8 mouse cellular contexts compared by ENCODE assay signal in the genomic region with DNA sequence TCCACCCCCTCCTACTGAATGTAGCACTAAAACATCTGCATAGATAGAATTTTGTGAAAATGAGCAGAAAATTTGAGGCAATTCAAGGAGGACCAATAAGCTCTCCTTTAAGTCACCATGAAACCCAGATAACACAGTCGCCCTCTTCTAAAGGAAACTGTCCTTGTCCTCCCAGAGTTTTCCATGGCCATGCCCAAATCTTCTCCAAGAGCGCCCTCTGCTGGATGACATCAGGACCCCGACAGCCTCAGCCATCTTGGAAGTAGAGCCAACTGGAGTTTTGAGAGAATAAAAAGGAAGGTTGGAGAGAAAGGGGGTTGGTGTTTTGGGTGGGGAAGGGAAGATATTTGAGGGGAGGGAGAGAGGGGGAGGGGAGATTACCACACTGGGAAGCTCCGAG.
A peak's percentile ranks its signal among the peaks of the same experiment; 100 is the strongest.
DNase-seq lines count a peak whose midpoint lies in the region; ATAC-seq lines count a peak whose summit lies in the region.

No protein-coding gene starts in this region.

- peak; percentile 95 for DNase-seq in intestine, embryonic 14.5 days (ENCODE audit: low spot score)
- peak; percentile 95 to 98 for DNase-seq in cerebellum, postnatal 10 days
- peak; percentile 81 to 87 for DNase-seq in frontal cortex, postnatal 36 days (ENCODE audit: low spot score in 2 of 2)
- DNase-seq in limb, embryonic 10.5 days (ENCODE audit: low spot score): peak; percentile 90
- peak; percentile 50 to 80 for DNase-seq in spleen, postnatal 10 days (ENCODE audit: low spot score in 2 of 2)

- no peaks in the 10 kb centered on the region for H3K36me3 ChIP-seq in intestine, embryonic 14.5 days (ENCODE audit: control insufficient read depth, insufficient read depth, low read length)
- no peaks in the 10 kb centered on the region for H3K36me3 ChIP-seq in intestine, embryonic 16.5 days (ENCODE audit: control insufficient read depth, insufficient read depth, low read length)
- no peaks in the 10 kb centered on the region for H3K36me3 ChIP-seq in limb, embryonic 10.5 days

- H3K4me2 ChIP-seq in intestine, embryonic 14.5 days (ENCODE audit: low read length): no peak overlapping the region
- no peak overlapping the region for H3K4me2 ChIP-seq in intestine, embryonic 16.5 days (ENCODE audit: low read depth, low read length)

- 20% methylated on average over 4 of the region's 4 CpGs for WGBS in intestine, embryonic 14.5 days
- WGBS in intestine, embryonic 16.5 days: 21% methylated on average over 4 of the region's 4 CpGs
- WGBS in limb, embryonic 10.5 days: 18% methylated on average over 4 of the region's 4 CpGs

- ATAC-seq in intestine, embryonic 14.5 days (replicated peaks; ENCODE audit: low FRiP score, low TSS enrichment, low read depth): no peak
- ATAC-seq in intestine, embryonic 16.5 days: no peak
- peak; percentile 67 for ATAC-seq in inflammation-experienced regulatory T-cells, adult 6 months
- ATAC-seq in monocyte, adult 5-6 weeks (replicated peaks; ENCODE audit: insufficient number of reproducible peaks, low FRiP score, low TSS enrichment, poor library complexity, severe bottlenecking): peak; percentile 68; the same call in 1 of the 2 replicates

- H3K27me3 ChIP-seq in intestine, embryonic 14.5 days (replicated peaks; ENCODE audit: control insufficient read depth, insufficient read depth, low read length): no peaks in the 10 kb centered on the region
- no peaks in the 10 kb centered on the region for H3K27me3 ChIP-seq in intestine, embryonic 16.5 days (replicated peaks; ENCODE audit: control insufficient read depth, insufficient read depth, low read length)
- 0 out of 2 replicates have a peak, but pooled peaks cover 3% of the 10 kb centered on the region for H3K27me3 ChIP-seq in limb, embryonic 10.5 days (ENCODE audit: low read depth, poor library complexity, severe bottlenecking)

- H3K4me1 ChIP-seq in intestine, embryonic 14.5 days (replicated peaks; ENCODE audit: control insufficient read depth, insufficient read depth, low read length): peaks cover 24% of the 10 kb centered on the region
- peaks cover 26% of the 10 kb centered on the region for H3K4me1 ChIP-seq in intestine, embryonic 16.5 days (ENCODE audit: control insufficient read depth, insufficient read depth, low read length)
- peaks cover 8% of the 10 kb centered on the region for H3K4me1 ChIP-seq in limb, embryonic 10.5 days

- no peak overlapping the region for H3K27ac ChIP-seq in intestine, embryonic 14.5 days (ENCODE audit: low read depth)
- no peak overlapping the region for H3K27ac ChIP-seq in intestine, embryonic 16.5 days (ENCODE audit: low read length)
- no peak overlapping the region for H3K27ac ChIP-seq in limb, embryonic 10.5 days

- H3K9me3 ChIP-seq in intestine, embryonic 14.5 days (ENCODE audit: control insufficient read depth, low read length): no peaks in the 10 kb centered on the region
- H3K9me3 ChIP-seq in intestine, embryonic 16.5 days (ENCODE audit: control insufficient read depth, low read length): no peaks in the 10 kb centered on the region
- H3K9me3 ChIP-seq in limb, embryonic 10.5 days (replicated peaks): no peaks in the 10 kb centered on the region

- no peak overlapping the region for H3K4me3 ChIP-seq in intestine, embryonic 14.5 days (ENCODE audit: low read depth, low read length)
- no peak overlapping the region for H3K4me3 ChIP-seq in intestine, embryonic 16.5 days (ENCODE audit: low read length)
- no peak overlapping the region for H3K4me3 ChIP-seq in limb, embryonic 10.5 days

- H3K9ac ChIP-seq in intestine, embryonic 14.5 days (ENCODE audit: low read length): no peak overlapping the region
- no peak overlapping the region for H3K9ac ChIP-seq in intestine, embryonic 16.5 days (ENCODE audit: low read depth, low read length)

Comparison
In these comparisons a context has a peak if more than half of its experiments do, and no peak if none do; other contexts are left out.
1. ATAC-seq: peak in inflammation-experienced regulatory T-cells, adult 6 months (single experiment) and monocyte, adult 5-6 weeks (single experiment); none in intestine, embryonic 14.5 days (single experiment) and intestine, embryonic 16.5 days (single experiment).
2. Peak in every context shown above with its lines, with median percentiles within 50 percentile points of each other: DNase-seq.